Mouse (Mus musculus): Measurements from ENCODE around the gene Vmn1r86. TPM values are rescaled to one million over a fixed set of nuclear protein-coding genes. Genes with fewer than 3 reads are reported as not detected.
"Not testable (repeated sequence)": the region's sequence is repeated elsewhere in the genome, so short reads cannot be mapped to it uniquely, and the experiment has no call there.

The Vmn1r86 gene
- polyA plus RNA-seq, 1 experiment from 2014 or later: not detected

DNA sequence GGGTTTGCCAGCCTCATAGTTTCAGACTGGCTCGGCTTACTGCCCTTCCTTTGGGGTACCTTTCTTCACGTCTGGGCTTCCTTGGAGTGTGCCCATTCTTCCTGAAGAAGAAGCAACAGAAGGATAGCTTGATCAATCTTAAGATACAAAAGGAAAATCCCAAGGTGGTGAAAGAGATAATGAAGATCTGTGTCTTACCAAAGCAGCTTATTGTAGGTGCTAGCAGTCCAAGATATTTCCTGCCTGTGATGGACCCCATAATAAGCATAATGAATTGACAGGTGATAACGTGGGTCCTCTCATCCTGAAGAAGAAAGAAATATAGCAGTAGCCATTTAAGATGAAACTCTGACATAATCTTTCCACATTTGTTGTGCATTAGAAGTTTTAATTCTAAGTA lies 24.6 kb downstream of the Vmn1r86 start, which contains the start of gene Vmn1r85:
Gene Vmn1r85, minus strand, starts transcription at position 101 of the 400 bp plus-strand sequence.
- no peak within 1 kb of the TSS for H3K27ac ChIP-seq (replicated peaks)
- no peak within 1 kb of the TSS for H3K9ac ChIP-seq (ENCODE audit: low read length)
- no peak within 1 kb of the TSS for H3K4me3 ChIP-seq (ENCODE audit: low read depth, low read length)
- no peaks in the 10 kb centered on the region for H3K9me3 ChIP-seq (ENCODE audit: control insufficient read depth, low read length)
- H3K4me1 ChIP-seq (replicated peaks; ENCODE audit: control insufficient read depth, insufficient read depth): no peaks in the 10 kb centered on the region
- H3K36me3 ChIP-seq (ENCODE audit: control insufficient read depth, insufficient read depth, low read length): no peaks in the 10 kb centered on the region
- 54% methylated on average over 3 of the region's 3 CpGs for WGBS
- no peak within 1 kb of the TSS for H3K4me2 ChIP-seq (replicated peaks; ENCODE audit: low read depth)
- ATAC-seq (ENCODE audit: low FRiP score, low TSS enrichment) (no peak), DNase-seq (ENCODE audit: low spot score) (no peak)
- no peaks in the 10 kb centered on the region for H3K27me3 ChIP-seq (ENCODE audit: control insufficient read depth, insufficient read depth, low read length)
- no peak for TF ChIP-seq CTCF (IDR thresholded peaks at IDR 0.05; ENCODE audit: low read depth)
- TF ChIP-seq EP300 (optimal IDR thresholded peaks at IDR 0.05): no peak

DNA sequence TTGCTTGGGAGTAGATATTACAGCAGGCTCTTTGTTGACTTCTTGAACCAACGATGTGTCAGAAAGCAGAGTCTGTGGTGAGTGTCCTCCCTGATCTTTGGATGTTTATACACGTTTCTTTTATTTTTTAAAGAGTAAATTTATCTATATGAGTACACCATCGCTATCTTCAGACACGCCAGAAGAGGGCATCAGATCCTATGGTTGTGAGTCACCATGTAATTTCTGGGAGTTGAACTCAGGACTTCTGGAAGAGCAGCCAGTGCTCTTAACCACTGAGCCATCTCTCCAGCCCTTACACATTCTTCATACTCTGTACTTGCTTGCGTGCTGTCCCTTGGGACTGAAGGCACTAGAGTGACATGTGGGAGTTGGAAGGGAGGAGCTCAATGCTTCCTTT lies 47.4 kb downstream of the Vmn1r86 start:
- H3K9me3 ChIP-seq (ENCODE audit: control insufficient read depth, low read length): no peaks in the 10 kb centered on the region
- ATAC-seq (ENCODE audit: low FRiP score, low TSS enrichment) (no peak), DNase-seq (ENCODE audit: low spot score) (no peak)
- H3K4me3 ChIP-seq (ENCODE audit: low read depth, low read length): no peak overlapping the region
- H3K27me3 ChIP-seq (ENCODE audit: control insufficient read depth, insufficient read depth, low read length): no peaks in the 10 kb centered on the region
- 49% methylated on average over 5 of the region's 5 CpGs for WGBS
- H3K4me2 ChIP-seq (replicated peaks; ENCODE audit: low read depth): no peak overlapping the region
- H3K36me3 ChIP-seq (ENCODE audit: control insufficient read depth, insufficient read depth, low read length): no peaks in the 10 kb centered on the region
- no peak overlapping the region for H3K9ac ChIP-seq (ENCODE audit: low read length)
- TF ChIP-seq CTCF (IDR thresholded peaks at IDR 0.05; ENCODE audit: low read depth) (no peak), EP300 (optimal IDR thresholded peaks at IDR 0.05) (no peak)
- H3K4me1 ChIP-seq (replicated peaks; ENCODE audit: control insufficient read depth, insufficient read depth): no peaks in the 10 kb centered on the region
- H3K27ac ChIP-seq (replicated peaks): no peak overlapping the region

DNA sequence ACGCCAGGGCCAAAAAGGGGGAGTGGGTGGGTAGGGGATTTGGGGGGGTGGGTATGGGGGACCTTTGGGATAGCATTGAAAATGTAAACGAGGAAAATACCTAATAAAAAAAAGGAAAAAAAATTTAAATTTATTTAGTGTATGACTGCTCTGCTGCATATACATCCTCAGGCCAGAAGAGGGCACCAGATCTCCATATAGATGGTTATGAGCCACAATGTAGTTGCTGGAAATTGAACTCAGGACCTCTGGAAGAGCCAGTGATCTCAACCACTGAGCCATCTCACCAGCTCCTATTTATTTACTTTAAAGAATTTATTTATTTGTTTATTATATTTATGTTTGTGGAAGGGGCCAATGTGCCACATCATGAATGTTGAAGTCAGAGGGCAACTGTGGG lies 56.3 kb downstream of the Vmn1r86 start:
- not testable (repeated sequence) for ATAC-seq (ENCODE audit: low FRiP score, low TSS enrichment); H3K9me3 ChIP-seq (ENCODE audit: control insufficient read depth, low read length); H3K4me2 ChIP-seq (replicated peaks; ENCODE audit: low read depth); H3K4me1 ChIP-seq (replicated peaks; ENCODE audit: control insufficient read depth, insufficient read depth); H3K9ac ChIP-seq (ENCODE audit: low read length); DNase-seq (ENCODE audit: low spot score); H3K4me3 ChIP-seq (ENCODE audit: low read depth, low read length); H3K36me3 ChIP-seq (ENCODE audit: control insufficient read depth, insufficient read depth, low read length); H3K27me3 ChIP-seq (ENCODE audit: control insufficient read depth, insufficient read depth, low read length); H3K27ac ChIP-seq (replicated peaks)
- 57% methylated on average over 2 of the region's 2 CpGs for WGBS
- TF ChIP-seq CTCF (IDR thresholded peaks at IDR 0.05; ENCODE audit: low read depth): peak; percentile 64

DNA sequence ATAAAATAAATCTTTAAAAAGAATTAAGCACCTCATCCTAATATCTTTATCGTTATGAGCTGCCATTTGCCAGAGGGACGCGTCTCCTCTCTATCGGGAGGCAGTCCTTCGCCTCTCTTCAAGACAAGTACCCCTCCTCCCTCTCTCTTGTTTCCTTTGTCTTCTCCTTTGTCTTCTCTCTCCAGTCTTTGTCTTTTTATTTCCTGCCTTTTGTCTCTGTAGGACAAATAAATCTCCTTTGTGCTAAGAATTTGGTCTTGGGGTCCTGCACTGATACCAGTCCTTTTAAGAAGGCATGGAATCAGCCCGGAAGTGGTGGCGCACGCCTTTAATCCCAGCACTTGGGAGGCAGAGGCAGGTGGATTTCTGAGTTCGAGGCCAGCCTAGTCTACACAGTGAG lies 60.2 kb downstream of the Vmn1r86 start:
- ATAC-seq (ENCODE audit: low FRiP score, low TSS enrichment) (no peak), DNase-seq (ENCODE audit: low spot score) (no peak)
- H3K4me2 ChIP-seq (replicated peaks; ENCODE audit: low read depth): no peak overlapping the region
- H3K36me3 ChIP-seq (ENCODE audit: control insufficient read depth, insufficient read depth, low read length): no peaks in the 10 kb centered on the region
- 89% methylated on average over 9 of the region's 9 CpGs for WGBS
- no peak overlapping the region for H3K27ac ChIP-seq (replicated peaks)
- H3K4me1 ChIP-seq (replicated peaks; ENCODE audit: control insufficient read depth, insufficient read depth): no peaks in the 10 kb centered on the region
- H3K9me3 ChIP-seq (ENCODE audit: control insufficient read depth, low read length): no peaks in the 10 kb centered on the region
- H3K4me3 ChIP-seq (ENCODE audit: low read depth, low read length): no peak overlapping the region
- TF ChIP-seq CTCF (IDR thresholded peaks at IDR 0.05; ENCODE audit: low read depth): no peak
- no peak for TF ChIP-seq EP300 (optimal IDR thresholded peaks at IDR 0.05)
- H3K27me3 ChIP-seq (ENCODE audit: control insufficient read depth, insufficient read depth, low read length): no peaks in the 10 kb centered on the region
- no peak overlapping the region for H3K9ac ChIP-seq (ENCODE audit: low read length)

DNA sequence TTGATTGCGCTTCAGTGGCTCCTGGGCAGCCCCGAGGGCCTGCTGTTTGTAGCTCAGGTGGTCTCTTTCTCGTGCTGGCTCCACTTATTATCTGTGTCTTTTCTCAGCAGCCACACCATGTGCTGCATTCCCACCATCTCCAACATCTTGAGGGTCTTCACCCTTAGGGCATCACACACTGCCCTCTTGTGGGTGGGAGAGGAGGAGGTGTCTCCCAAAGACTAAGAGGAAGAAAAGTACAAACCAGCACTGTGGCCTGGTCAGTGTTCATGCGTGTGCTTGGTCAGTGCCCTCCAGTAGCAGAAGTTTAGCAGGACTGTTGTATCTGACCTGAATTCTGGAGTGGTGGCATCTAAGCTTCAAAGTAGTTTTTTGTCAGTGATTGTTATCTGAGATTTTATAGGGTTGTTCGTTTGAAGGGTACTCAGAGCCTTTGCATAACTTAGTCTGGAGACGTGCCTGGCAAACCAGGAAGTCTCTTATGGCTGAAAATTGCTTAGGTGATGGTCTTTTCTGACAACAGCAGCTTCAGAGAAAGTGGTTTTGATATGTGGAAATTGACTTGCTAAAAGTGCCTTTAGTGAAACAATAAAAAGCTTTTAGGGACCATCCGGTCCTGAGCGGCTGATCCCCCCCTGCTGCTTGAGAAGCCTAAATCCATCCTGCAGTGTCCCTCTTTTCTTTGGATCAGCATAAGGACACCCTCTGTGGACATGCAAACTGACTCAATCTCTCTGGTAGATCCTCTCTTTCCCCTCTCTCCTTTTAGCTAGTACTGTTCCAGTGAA lies 62.6 kb downstream of the Vmn1r86 start:
- H3K4me3 ChIP-seq (ENCODE audit: low read depth, low read length): no peak overlapping the region
- no peaks in the 10 kb centered on the region for H3K27me3 ChIP-seq (ENCODE audit: control insufficient read depth, insufficient read depth, low read length)
- no peak for ATAC-seq (ENCODE audit: low FRiP score, low TSS enrichment)
- H3K36me3 ChIP-seq (ENCODE audit: control insufficient read depth, insufficient read depth, low read length): no peaks in the 10 kb centered on the region
- no peak for DNase-seq (ENCODE audit: low spot score)
- H3K4me2 ChIP-seq (replicated peaks; ENCODE audit: low read depth): no peak overlapping the region
- no peaks in the 10 kb centered on the region for H3K9me3 ChIP-seq (ENCODE audit: control insufficient read depth, low read length)
- no peak overlapping the region for H3K27ac ChIP-seq (replicated peaks)
- TF ChIP-seq EP300 (optimal IDR thresholded peaks at IDR 0.05) (no peak), CTCF (IDR thresholded peaks at IDR 0.05; ENCODE audit: low read depth) (peak; percentile 40)
- no peaks in the 10 kb centered on the region for H3K4me1 ChIP-seq (replicated peaks; ENCODE audit: control insufficient read depth, insufficient read depth)
- WGBS: 62% methylated on average over 8 of the region's 8 CpGs
- no peak overlapping the region for H3K9ac ChIP-seq (ENCODE audit: low read length)

DNA sequence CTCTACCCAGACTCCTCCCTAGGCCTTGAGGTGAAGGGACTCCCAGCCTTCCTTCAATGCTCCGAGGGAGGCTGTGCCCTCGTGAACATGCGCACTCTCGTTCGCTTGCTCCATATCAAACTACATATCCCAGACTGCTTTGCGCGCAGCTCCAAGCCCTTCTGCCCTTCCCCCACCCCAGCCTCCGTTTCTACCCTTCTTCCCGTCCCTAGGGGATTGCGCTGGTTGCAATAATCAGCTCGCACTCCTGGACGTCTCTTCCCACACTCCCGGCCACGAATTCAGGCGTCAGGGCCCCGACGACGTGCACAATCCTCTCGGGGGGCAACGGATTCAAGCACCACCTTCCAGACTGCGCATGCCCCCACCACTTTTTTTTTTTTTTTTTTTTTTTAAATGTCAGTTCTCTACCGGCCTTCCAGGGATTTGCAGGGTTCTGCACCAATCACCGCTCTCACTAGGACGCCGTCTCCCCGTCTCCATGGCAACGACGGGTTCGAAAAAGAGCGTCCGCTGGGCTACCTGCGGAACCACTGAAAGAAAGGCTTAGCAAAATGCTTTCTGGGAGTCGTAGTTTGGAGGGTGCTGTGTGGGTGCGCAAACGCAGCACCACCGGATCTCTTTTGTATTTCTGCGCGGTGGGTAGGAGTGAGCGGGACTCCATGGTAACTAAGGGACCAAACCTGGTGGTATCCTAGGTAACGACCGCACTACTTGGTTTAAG lies 65.3 kb downstream of the Vmn1r86 start, which contains the start of gene Mzf1:
Gene Mzf1, minus strand, starts transcription at position 478 of the 724 bp plus-strand sequence.
- peak; percentile 91 for DNase-seq (ENCODE audit: low spot score)
- TF ChIP-seq CTCF (IDR thresholded peaks at IDR 0.05; ENCODE audit: low read depth): no peak
- Histone ChIP-seq H3K27me3 (ENCODE audit: control insufficient read depth, insufficient read depth, low read length) (no peaks in the 10 kb centered on the region), H3K36me3 (ENCODE audit: control insufficient read depth, insufficient read depth, low read length) (no peaks in the 10 kb centered on the region), H3K4me3 (ENCODE audit: low read depth, low read length) (peak within 1 kb of the TSS; percentile 59), H3K9ac (ENCODE audit: low read length) (peak within 1 kb of the TSS; percentile 60), H3K4me1 (replicated peaks; ENCODE audit: control insufficient read depth, insufficient read depth) (no peaks in the 10 kb centered on the region), H3K27ac (replicated peaks) (peak within 1 kb of the TSS; percentile 53; the same call in 1 of the 2 replicates), H3K4me2 (replicated peaks; ENCODE audit: low read depth) (peak within 1 kb of the TSS; percentile 63), H3K9me3 (ENCODE audit: control insufficient read depth, low read length) (no peaks in the 10 kb centered on the region)
- ATAC-seq (ENCODE audit: low FRiP score, low TSS enrichment): peak; percentile 96
- under 1% methylated on average over 41 of the region's 41 CpGs for WGBS

Data from stomach, postnatal 0 days (tissue).